ENCODE assay signal across 8 mouse cellular contexts in the genomic region with DNA sequence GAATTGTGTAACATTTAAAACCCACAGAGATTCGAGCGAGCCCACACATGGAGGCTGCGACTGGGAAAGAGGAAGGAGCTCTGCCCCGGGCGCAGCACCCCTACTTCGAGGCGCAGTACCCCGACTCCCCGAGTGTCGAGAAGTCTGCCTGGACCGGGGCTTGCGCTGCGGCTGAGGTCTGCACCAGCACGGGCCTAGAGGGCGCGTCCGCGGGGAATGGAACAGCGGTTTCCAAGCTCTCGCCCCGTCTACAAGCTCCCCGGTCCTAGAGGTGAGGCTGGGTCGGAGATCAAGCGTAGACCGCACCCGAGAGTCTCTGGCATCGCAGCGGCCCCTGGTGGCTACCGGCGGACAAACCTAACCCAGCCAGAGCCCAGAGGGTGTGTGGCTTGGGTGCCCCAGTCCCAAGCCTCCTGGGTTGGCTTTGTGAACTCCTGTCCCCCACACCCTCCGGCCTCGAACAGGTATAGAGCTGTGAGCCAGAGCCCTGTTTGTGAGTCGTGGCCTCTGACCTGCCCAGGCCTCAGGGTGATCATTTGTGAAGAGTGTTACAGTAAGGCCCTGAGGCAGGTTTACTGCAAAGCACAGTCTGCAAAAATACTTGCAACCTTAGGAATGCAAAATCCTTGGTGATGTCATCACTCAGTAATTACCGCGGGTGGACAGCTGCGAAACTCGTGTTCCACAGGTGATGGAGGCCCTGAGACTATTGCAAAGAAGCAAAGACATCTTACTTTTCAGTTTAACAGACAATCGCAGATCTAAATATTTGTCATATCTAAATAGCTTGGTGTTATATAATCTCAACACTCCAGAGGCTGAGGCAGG. TPM values are rescaled to one million over a fixed set of nuclear protein-coding genes. Genes with fewer than 3 reads are reported as not detected.
A peak's percentile ranks its signal among the peaks of the same experiment; 100 is the strongest.
DNase-seq lines count a peak whose midpoint lies in the region; ATAC-seq and TF ChIP-seq lines count a peak whose summit lies in the region.

No protein-coding gene starts in this region.

- peak; percentile 81 for ATAC-seq in hindbrain, postnatal 0 days
- ATAC-seq in liver, embryonic 11.5 days (replicated peaks; ENCODE audit: low FRiP score) = peak; percentile 88
- ATAC-seq in stomach, embryonic 14.5 days (ENCODE audit: insufficient number of reproducible peaks, insufficient read depth, low FRiP score, low read depth) = peak; percentile 78

- peak; percentile 52 to 65 for DNase-seq in layer of hippocampus, postnatal 10 days (ENCODE audit: low spot score in 2 of 2)
- no peak for DNase-seq in layer of hippocampus, adult 8-10 months (ENCODE audit: low spot score in 2 of 2)
- peak; percentile 51 to 69 for DNase-seq in cerebellum, postnatal 25 days
- DNase-seq in gastrocnemius, postnatal 10 days = peak; percentile 71
- DNase-seq in hindbrain, postnatal 0 days (ENCODE audit: low spot score) = peak; percentile 53
- peak; percentile 74 for DNase-seq in liver, embryonic 11.5 days (ENCODE audit: low spot score)
- peak; percentile 51 to 67 for DNase-seq in monocyte, adult 2 months (ENCODE audit: low read depth in 1 of 2, low spot score in 2 of 2)

- WGBS in hindbrain, postnatal 0 days = 19% methylated on average over 38 of the region's 38 CpGs
- WGBS in liver, embryonic 11.5 days = 12% methylated on average over 38 of the region's 38 CpGs
- 16% methylated on average over 38 of the region's 38 CpGs for WGBS in stomach, embryonic 14.5 days

- H3K36me3 ChIP-seq in hindbrain, postnatal 0 days (ENCODE audit: insufficient read depth, low read length) = no peaks in the 10 kb centered on the region
- no peaks in the 10 kb centered on the region for H3K36me3 ChIP-seq in liver, embryonic 11.5 days (ENCODE audit: control insufficient read depth, insufficient read depth, low read length)
- no peaks in the 10 kb centered on the region for H3K36me3 ChIP-seq in stomach, embryonic 14.5 days (ENCODE audit: control insufficient read depth, insufficient read depth, low read length)

- peak; percentile 80 for TF ChIP-seq CTCF in hindbrain, postnatal 0 days (IDR thresholded peaks at IDR 0.05; ENCODE audit: low read depth)

- H3K4me3 ChIP-seq in hindbrain, postnatal 0 days (ENCODE audit: low read length) = peak overlapping the region; percentile 21; the same call in 1 of the 2 replicates
- H3K4me3 ChIP-seq in liver, embryonic 11.5 days (ENCODE audit: low read depth, low read length) = peak overlapping the region; percentile 21
- peak overlapping the region; percentile 16; the same call in 1 of the 2 replicates for H3K4me3 ChIP-seq in stomach, embryonic 14.5 days (ENCODE audit: low read depth, low read length)

- 0 out of 2 replicates have a peak overlapping the region, but pooled peaks have one; percentile 10 for H3K9ac ChIP-seq in hindbrain, postnatal 0 days (replicated peaks; ENCODE audit: low read length)
- no peak overlapping the region for H3K9ac ChIP-seq in liver, embryonic 11.5 days (ENCODE audit: low read depth, low read length)
- peak overlapping the region; percentile 4; the same call in 1 of the 2 replicates for H3K9ac ChIP-seq in stomach, embryonic 14.5 days (replicated peaks; ENCODE audit: low read depth, low read length)

- H3K9me3 ChIP-seq in hindbrain, postnatal 0 days (ENCODE audit: low read length) = no peaks in the 10 kb centered on the region; the same call in 1 of the 2 replicates
- H3K9me3 ChIP-seq in liver, embryonic 11.5 days (ENCODE audit: control insufficient read depth, low read length) = peaks cover 3% of the 10 kb centered on the region; the same call in 1 of the 2 replicates
- H3K9me3 ChIP-seq in stomach, embryonic 14.5 days (ENCODE audit: control insufficient read depth, low read depth, low read length) = no peaks in the 10 kb centered on the region

- H3K27me3 ChIP-seq in hindbrain, postnatal 0 days (ENCODE audit: insufficient read depth, low read length) = no peaks in the 10 kb centered on the region
- peaks cover 15% of the 10 kb centered on the region for H3K27me3 ChIP-seq in liver, embryonic 11.5 days (replicated peaks; ENCODE audit: control insufficient read depth, insufficient read depth, low read length)
- 0 out of 2 replicates have a peak, but pooled peaks cover 5% of the 10 kb centered on the region for H3K27me3 ChIP-seq in stomach, embryonic 14.5 days (ENCODE audit: control insufficient read depth, insufficient read depth, low read length)

- H3K27ac ChIP-seq in hindbrain, postnatal 0 days = no peak overlapping the region
- no peak overlapping the region for H3K27ac ChIP-seq in liver, embryonic 11.5 days (ENCODE audit: low read depth, low read length)
- H3K27ac ChIP-seq in stomach, embryonic 14.5 days (ENCODE audit: low read length) = no peak overlapping the region

- peak overlapping the region; percentile 51 for H3K4me2 ChIP-seq in hindbrain, postnatal 0 days (ENCODE audit: low read depth, low read length)
- peak overlapping the region; percentile 55 for H3K4me2 ChIP-seq in liver, embryonic 11.5 days
- H3K4me2 ChIP-seq in stomach, embryonic 14.5 days (replicated peaks; ENCODE audit: low read depth, low read length) = peak overlapping the region; percentile 39

- H3K4me1 ChIP-seq in hindbrain, postnatal 0 days (ENCODE audit: insufficient read depth, low read length) = no peaks in the 10 kb centered on the region
- H3K4me1 ChIP-seq in liver, embryonic 11.5 days (replicated peaks; ENCODE audit: control insufficient read depth, insufficient read depth, low read length) = 0 out of 2 replicates have a peak, but pooled peaks cover 2% of the 10 kb centered on the region
- no peaks in the 10 kb centered on the region for H3K4me1 ChIP-seq in stomach, embryonic 14.5 days (ENCODE audit: control insufficient read depth, insufficient read depth, low read length)

RNA-seq across cellular contexts. Expression of gene Batf3, which starts 28.4 kb away (rescaled TPM):
- total RNA-seq in layer of hippocampus, postnatal 10 days (2021) = 1 to 10 TPM in 1 of 2 experiments, under 1 TPM in 1; 0.74 to 1.4 TPM
- total RNA-seq in layer of hippocampus, adult 8-10 months (2022) = 1 to 10 TPM in 3 of 4 experiments, not detected in 1; 1.6 to 3.9 (median 3.7) TPM
- under 1 TPM; 0.52 to 0.56 TPM for total RNA-seq in gastrocnemius, postnatal 10 days (2021)
- 1.0 and 4.7 TPM in 2 replicates for total RNA-seq in hindbrain, postnatal 0 days (2014; rRNA removed)
- 4.0 and 4.1 TPM in 2 replicates for polyA plus RNA-seq in hindbrain, postnatal 0 days (2015; fragmentation: Nextera tagmentation; extraction: Ambion mirVana)
- polyA plus RNA-seq in liver, embryonic 11.5 days (2014; fragmentation: Nextera tagmentation; extraction: Ambion mirVana) = 5.7 and 6.0 TPM in 2 replicates
- 13.4 and 13.6 TPM in 2 replicates for polyA plus RNA-seq in stomach, embryonic 14.5 days (2014; fragmentation: Nextera tagmentation; extraction: Ambion mirVana)

RNA-seq across cellular contexts. Expression of gene Fam71a, which starts 38.6 kb away (rescaled TPM):
- total RNA-seq in layer of hippocampus, postnatal 10 days (2021) = not detected
- not detected for total RNA-seq in layer of hippocampus, adult 8-10 months (2022)
- total RNA-seq in gastrocnemius, postnatal 10 days (2021) = not detected
- total RNA-seq in hindbrain, postnatal 0 days (2014; rRNA removed) = not detected in 2 replicates
- not detected in 2 replicates for polyA plus RNA-seq in hindbrain, postnatal 0 days (2015; fragmentation: Nextera tagmentation; extraction: Ambion mirVana)
- polyA plus RNA-seq in liver, embryonic 11.5 days (2014; fragmentation: Nextera tagmentation; extraction: Ambion mirVana) = not detected in 2 replicates
- polyA plus RNA-seq in stomach, embryonic 14.5 days (2014; fragmentation: Nextera tagmentation; extraction: Ambion mirVana) = not detected in 2 replicates

Comparison
In these comparisons a context has a peak if more than half of its experiments do, and no peak if none do; other contexts are left out.
1. DNase-seq: peak in layer of hippocampus, postnatal 10 days (2 of 2), cerebellum, postnatal 25 days (2 of 2), gastrocnemius, postnatal 10 days (single experiment), hindbrain, postnatal 0 days (single experiment), liver, embryonic 11.5 days (single experiment) and monocyte, adult 2 months (2 of 2); none in layer of hippocampus, adult 8-10 months (0 of 2).
2. Peak in every context shown above with its lines, with median percentiles within 50 percentile points of each other: ATAC-seq, H3K4me2 ChIP-seq and H3K4me3 ChIP-seq.